Mouse (Mus musculus): ENCODE data around the gene Ccdc159. TPM values are rescaled to one million over a fixed set of nuclear protein-coding genes. Genes with fewer than 3 reads are reported as not detected.
A peak's percentile ranks its signal among the peaks of the same experiment; 100 is the strongest.

Ccdc159 gene
- total and polyA plus RNA-seq, 2 experiments from 2014 or later: 5.2 to 6.6 TPM

DNA sequence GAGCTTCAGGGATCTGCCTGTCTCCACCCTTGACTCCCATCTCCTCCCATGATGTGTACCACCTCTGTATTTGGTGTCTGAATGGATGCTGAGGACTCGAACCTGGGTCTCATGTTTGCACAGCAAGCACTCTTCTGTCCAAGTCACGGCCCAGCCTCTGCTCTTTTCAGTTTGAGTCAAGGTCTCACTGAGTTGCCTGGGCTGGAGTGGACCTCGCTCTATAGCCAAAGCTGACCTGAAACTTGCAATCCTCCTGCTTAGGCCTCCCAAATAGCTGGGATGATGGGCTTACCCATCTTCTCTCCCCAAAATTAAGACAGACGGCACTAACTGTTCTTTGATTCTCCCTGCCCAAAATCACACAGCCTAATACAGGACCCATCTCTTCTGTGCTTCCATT is 4.2 kb upstream of the Ccdc159 start:
- 85% methylated on average over 4 of the region's 4 CpGs for WGBS
- ATAC-seq (ENCODE audit: low FRiP score): no peak
- DNase-seq (ENCODE audit: low spot score): no peak
- no peak overlapping the region for H3K4me3 ChIP-seq (ENCODE audit: low read depth, low read length)
- no peak overlapping the region for H3K4me2 ChIP-seq (ENCODE audit: low read depth, low read length, poor library complexity, severe bottlenecking)
- H3K4me1 ChIP-seq (ENCODE audit: insufficient read depth, low read length): peaks cover 8% of the 10 kb centered on the region; the same call in 1 of the 2 replicates
- no peaks in the 10 kb centered on the region for H3K36me3 ChIP-seq (ENCODE audit: insufficient read depth, low read length)
- TF ChIP-seq CTCF (IDR thresholded peaks at IDR 0.05): no peak
- no peaks in the 10 kb centered on the region for H3K27me3 ChIP-seq (ENCODE audit: insufficient read depth, low read length)
- no peak overlapping the region for H3K27ac ChIP-seq (ENCODE audit: low read depth, low read length)
- no peak overlapping the region for H3K9ac ChIP-seq (replicated peaks; ENCODE audit: low read length, poor library complexity, severe bottlenecking)
- no peaks in the 10 kb centered on the region for H3K9me3 ChIP-seq (ENCODE audit: low read length)

DNA sequence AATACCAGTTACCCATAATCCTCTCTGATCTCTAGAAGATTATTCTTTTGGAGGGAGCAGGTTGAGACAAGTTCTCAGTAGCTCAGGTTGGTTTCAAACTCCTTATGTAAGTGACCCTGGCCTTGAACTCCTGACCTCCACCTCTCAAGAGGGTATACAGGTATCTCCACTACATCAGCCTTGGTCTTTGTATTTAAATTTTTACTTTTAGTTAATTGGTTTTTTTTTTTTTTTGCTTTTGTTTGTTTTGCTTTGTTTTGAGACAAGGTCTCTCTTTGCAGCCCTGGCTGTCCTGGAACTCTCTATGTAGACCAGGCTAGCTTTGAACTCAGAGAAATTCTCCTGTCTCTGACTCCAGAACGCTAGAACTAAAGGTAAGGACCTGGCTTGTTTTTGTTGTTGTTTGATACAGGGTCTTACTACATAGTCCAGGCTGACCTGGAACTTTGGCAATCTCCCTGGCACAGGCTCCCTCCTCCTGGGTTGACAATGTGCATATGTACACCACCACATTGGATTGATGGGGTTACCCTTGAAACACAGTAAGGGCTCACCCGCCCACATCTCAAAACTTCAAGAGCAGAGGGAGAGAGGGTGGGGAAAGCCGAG is 3.7 kb upstream of the Ccdc159 start:
- no peak overlapping the region for H3K9ac ChIP-seq (replicated peaks; ENCODE audit: low read length, poor library complexity, severe bottlenecking)

DNA sequence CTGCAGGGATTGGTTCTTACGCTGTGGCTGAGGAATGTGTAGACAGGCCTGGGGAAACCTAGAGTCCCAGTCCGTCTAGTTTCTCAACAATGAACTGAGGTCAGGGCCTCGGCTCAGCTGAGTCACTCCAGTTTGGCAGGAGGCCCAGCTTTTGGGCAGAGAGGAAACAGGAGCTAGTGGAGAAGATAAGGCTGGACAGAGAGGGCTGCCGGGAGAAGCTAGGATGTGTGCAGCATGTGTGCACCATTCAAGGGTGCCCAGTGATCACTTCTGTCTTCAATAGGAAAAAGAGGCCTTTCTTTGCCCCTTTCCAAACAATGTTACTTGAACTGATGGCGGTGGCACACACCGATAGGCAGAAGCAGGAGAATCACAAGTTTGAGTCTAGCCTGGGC is 3.2 kb upstream of the Ccdc159 start:
- no peaks in the 10 kb centered on the region for H3K36me3 ChIP-seq (ENCODE audit: insufficient read depth, low read length)
- WGBS: 63% methylated on average over 6 of the region's 6 CpGs
- DNase-seq (ENCODE audit: low spot score): peak; percentile 11

More for the DNA sequence above, 3.7 kb upstream of the Ccdc159 start:
- Histone ChIP-seq H3K27me3 (ENCODE audit: insufficient read depth, low read length) (no peaks in the 10 kb centered on the region), H3K9me3 (ENCODE audit: low read length) (no peaks in the 10 kb centered on the region), H3K4me2 (ENCODE audit: low read depth, low read length, poor library complexity, severe bottlenecking) (no peak overlapping the region), H3K27ac (ENCODE audit: low read depth, low read length) (no peak overlapping the region), H3K4me1 (ENCODE audit: insufficient read depth, low read length) (peaks cover 8% of the 10 kb centered on the region; the same call in 1 of the 2 replicates), H3K4me3 (ENCODE audit: low read depth, low read length) (no peak overlapping the region), H3K36me3 (ENCODE audit: insufficient read depth, low read length) (no peaks in the 10 kb centered on the region)
- no peak for DNase-seq (ENCODE audit: low spot score)
- no peak for TF ChIP-seq CTCF (IDR thresholded peaks at IDR 0.05)
- WGBS: 70% methylated on average over 3 of the region's 3 CpGs
- ATAC-seq (ENCODE audit: low FRiP score): no peak

DNA sequence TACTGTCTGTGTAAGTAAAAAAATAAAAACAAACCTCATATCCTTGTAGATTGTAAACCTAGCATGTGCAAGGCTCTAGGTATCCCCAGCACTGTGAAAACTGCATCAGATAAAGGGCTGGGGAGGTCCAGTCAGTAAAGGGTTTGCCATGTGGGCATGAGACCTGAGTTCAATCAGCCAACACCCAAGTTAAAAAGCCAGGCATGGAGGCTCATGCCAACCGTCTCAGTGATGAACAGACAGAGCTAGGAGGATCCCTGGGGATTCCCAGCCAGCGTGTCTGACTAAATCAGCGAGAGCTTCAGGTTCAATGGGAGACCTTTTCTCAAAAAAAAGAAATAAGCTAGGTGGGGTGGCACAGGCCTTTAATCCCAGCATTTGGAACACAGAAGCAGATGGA is 2.2 kb upstream of the Ccdc159 start:
- TF ChIP-seq CTCF (IDR thresholded peaks at IDR 0.05): no peak
- H3K9ac ChIP-seq (replicated peaks; ENCODE audit: low read length, poor library complexity, severe bottlenecking): no peak overlapping the region
- WGBS: 79% methylated on average over 3 of the region's 3 CpGs
- no peak overlapping the region for H3K4me3 ChIP-seq (ENCODE audit: low read depth, low read length)
- H3K4me2 ChIP-seq (ENCODE audit: low read depth, low read length, poor library complexity, severe bottlenecking): no peak overlapping the region
- no peaks in the 10 kb centered on the region for H3K9me3 ChIP-seq (ENCODE audit: low read length)
- peaks cover 8% of the 10 kb centered on the region; the same call in 1 of the 2 replicates for H3K4me1 ChIP-seq (ENCODE audit: insufficient read depth, low read length)
- no peak overlapping the region for H3K27ac ChIP-seq (ENCODE audit: low read depth, low read length)
- ATAC-seq (ENCODE audit: low FRiP score): no peak
- no peaks in the 10 kb centered on the region for H3K36me3 ChIP-seq (ENCODE audit: insufficient read depth, low read length)
- no peaks in the 10 kb centered on the region for H3K27me3 ChIP-seq (ENCODE audit: insufficient read depth, low read length)
- no peak for DNase-seq (ENCODE audit: low spot score)

More for the DNA sequence above, 3.2 kb upstream of the Ccdc159 start:
- no peak overlapping the region for H3K27ac ChIP-seq (ENCODE audit: low read depth, low read length)
- H3K9me3 ChIP-seq (ENCODE audit: low read length): no peaks in the 10 kb centered on the region
- no peak overlapping the region for H3K4me2 ChIP-seq (ENCODE audit: low read depth, low read length, poor library complexity, severe bottlenecking)
- no peak for ATAC-seq (ENCODE audit: low FRiP score)
- no peak overlapping the region for H3K4me3 ChIP-seq (ENCODE audit: low read depth, low read length)
- H3K4me1 ChIP-seq (ENCODE audit: insufficient read depth, low read length): peaks cover 8% of the 10 kb centered on the region; the same call in 1 of the 2 replicates
- no peaks in the 10 kb centered on the region for H3K27me3 ChIP-seq (ENCODE audit: insufficient read depth, low read length)
- H3K9ac ChIP-seq (replicated peaks; ENCODE audit: low read length, poor library complexity, severe bottlenecking): no peak overlapping the region
- no peak for TF ChIP-seq CTCF (IDR thresholded peaks at IDR 0.05)

DNA sequence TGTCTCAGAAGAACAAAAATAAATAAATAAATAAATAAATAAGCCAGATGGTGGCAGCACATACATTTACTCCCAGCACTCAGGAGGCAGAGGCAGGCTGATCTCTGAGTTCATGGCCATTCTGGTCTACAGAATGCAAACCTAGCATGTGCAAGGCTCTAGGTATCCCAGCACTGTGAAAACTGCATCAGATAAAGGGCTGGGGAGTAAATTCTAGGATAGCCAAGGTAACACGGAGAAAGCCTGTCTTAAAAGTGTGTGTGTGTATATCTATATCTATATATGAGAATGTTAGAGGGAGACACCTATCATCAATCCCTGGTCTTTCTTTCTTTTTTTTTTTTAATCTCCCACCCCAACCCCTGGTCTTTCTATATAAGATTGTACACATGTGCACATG is 1.8 kb upstream of the Ccdc159 start:
- no peak for TF ChIP-seq CTCF (IDR thresholded peaks at IDR 0.05)
- Histone ChIP-seq H3K4me3 (ENCODE audit: low read depth, low read length) (no peak overlapping the region), H3K9ac (replicated peaks; ENCODE audit: low read length, poor library complexity, severe bottlenecking) (no peak overlapping the region), H3K4me1 (ENCODE audit: insufficient read depth, low read length) (peaks cover 8% of the 10 kb centered on the region; the same call in 1 of the 2 replicates), H3K9me3 (ENCODE audit: low read length) (no peaks in the 10 kb centered on the region), H3K27me3 (ENCODE audit: insufficient read depth, low read length) (no peaks in the 10 kb centered on the region), H3K4me2 (ENCODE audit: low read depth, low read length, poor library complexity, severe bottlenecking) (no peak overlapping the region), H3K27ac (ENCODE audit: low read depth, low read length) (no peak overlapping the region), H3K36me3 (ENCODE audit: insufficient read depth, low read length) (no peaks in the 10 kb centered on the region)
- WGBS: 96% methylated on average over 1 of the region's 1 CpGs
- no peak for ATAC-seq (ENCODE audit: low FRiP score)
- DNase-seq (ENCODE audit: low spot score): no peak

DNA sequence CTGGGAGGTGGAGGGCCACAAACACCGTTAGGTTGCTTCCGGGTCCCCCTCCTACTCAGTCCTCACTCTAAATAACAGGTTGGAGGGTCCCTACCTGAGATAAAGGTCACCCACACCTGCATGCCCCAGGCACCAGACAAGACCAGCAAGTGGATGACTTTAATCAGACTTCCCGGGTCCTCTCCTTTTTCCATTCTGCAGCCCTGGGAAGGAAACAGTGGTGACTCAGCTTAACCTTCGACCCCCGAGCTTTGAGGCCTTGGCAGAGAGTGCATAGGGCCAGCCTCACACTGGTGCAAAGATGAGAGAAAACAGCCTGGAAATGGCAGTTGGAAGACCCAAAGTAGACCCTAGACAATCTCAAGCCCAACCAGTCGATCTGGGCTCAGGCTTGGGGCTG is 1.1 kb upstream of the Ccdc159 start:
- no peaks in the 10 kb centered on the region for H3K9me3 ChIP-seq (ENCODE audit: low read length)
- H3K9ac ChIP-seq (replicated peaks; ENCODE audit: low read length, poor library complexity, severe bottlenecking): no peak overlapping the region
- DNase-seq (ENCODE audit: low spot score) (no peak), ATAC-seq (ENCODE audit: low FRiP score) (no peak)
- WGBS: 76% methylated on average over 6 of the region's 6 CpGs
- peak overlapping the region; percentile 61 for H3K4me2 ChIP-seq (ENCODE audit: low read depth, low read length, poor library complexity, severe bottlenecking)
- H3K36me3 ChIP-seq (ENCODE audit: insufficient read depth, low read length): no peaks in the 10 kb centered on the region
- peak overlapping the region; percentile 46 for H3K4me3 ChIP-seq (ENCODE audit: low read depth, low read length)
- no peak for TF ChIP-seq CTCF (IDR thresholded peaks at IDR 0.05)
- H3K27ac ChIP-seq (ENCODE audit: low read depth, low read length): no peak overlapping the region; the same call in 1 of the 2 replicates
- H3K4me1 ChIP-seq (ENCODE audit: insufficient read depth, low read length): peaks cover 8% of the 10 kb centered on the region; the same call in 1 of the 2 replicates
- H3K27me3 ChIP-seq (ENCODE audit: insufficient read depth, low read length): no peaks in the 10 kb centered on the region

All from midbrain, postnatal 0 days (tissue).